Mouse (Mus musculus) 3134 (cell line): ENCODE results near the gene Xpnpep1.

Source experiments
- DNase-seq: peaks from one replicate; pipeline ENCODE4 v3.0.0-alpha.2; 2011; ENCODE audit warnings: low spot score; ENCODE audit not compliant: insufficient read length; ENCODE audit errors: extremely low read depth

Xpnpep1 gene

DNA sequence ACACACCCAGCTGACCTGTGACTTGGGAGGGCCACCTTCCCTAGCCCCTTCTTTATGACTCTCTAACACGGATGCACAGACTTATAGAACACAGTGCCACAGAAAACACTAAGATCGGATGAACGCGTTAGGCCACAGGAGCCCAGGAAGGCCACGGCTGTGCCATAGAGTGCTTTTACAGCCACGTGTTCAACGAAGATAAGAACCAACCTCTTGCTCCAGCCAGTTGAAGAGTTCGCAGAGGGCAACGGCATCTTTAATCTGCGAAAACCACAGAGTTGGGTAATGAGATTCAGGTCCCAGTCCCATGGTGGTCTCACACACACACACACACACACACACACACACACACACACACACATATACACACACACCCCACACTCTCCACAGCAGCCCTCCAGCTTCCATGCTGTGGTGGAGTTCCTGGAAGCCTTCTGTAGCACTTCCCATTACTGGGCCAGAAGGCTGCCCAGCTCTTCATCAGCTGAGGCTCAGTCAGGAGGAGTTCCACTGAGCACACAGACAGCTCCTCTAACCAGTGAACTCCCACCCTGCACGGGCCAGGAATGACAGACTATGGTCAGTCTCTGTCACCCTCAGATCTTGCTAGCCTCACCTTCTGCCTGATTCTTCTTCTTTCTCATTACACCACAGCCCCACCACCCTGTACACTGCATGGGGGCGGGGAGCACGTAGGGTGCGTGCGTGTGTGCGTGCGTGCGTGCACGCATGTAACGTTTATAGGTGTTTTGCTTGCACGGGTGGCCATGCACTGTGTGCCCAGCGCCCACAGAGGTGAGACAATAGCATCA, 36.3 kb downstream of the Xpnpep1 start:
- no peak for DNase-seq

DNA sequence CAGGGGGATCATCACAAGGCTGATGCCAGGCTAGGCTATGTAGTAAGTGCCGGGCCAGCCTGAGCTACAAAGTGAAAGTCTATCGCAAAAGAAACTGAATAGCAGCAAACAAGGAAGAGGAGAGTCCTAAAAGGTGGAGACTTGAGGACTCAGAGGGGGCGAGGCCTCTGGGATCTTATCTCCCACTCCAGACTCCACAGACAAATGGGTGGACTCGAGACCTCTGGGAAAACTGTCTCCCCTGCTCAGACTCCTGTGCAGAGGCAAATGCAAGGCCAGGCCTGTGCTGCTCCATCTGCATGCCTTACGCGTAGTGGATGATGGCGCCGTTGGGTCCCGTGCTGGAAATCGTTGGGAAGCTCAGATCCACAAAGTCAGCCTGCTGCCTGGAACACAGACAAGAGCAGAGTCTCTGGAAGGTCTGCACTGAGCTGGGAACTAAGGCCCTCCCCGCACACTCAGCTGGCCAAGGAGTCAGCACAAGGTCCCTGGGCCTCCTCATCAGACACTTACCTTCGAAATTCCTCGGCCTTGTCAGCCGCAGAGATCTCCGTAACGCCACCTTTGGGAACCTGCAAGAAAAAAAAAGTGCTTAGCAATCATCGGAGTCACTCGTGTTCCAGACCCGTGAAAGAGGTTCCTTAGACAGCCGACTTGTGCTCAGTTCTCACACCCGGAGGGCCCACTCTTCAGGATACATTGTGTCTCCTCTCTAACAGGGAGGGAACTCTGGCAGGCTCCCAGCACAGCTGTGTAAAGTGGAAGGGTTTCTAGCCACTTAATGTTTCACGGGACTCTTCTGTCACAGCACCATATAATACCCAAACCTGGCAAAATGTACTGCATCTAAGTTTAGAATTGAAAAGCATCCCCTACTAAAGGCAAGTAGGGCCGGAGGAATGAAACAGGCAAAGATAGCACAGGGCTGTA, 37.6 kb downstream of the Xpnpep1 start:
- DNase-seq: no peak

DNA sequence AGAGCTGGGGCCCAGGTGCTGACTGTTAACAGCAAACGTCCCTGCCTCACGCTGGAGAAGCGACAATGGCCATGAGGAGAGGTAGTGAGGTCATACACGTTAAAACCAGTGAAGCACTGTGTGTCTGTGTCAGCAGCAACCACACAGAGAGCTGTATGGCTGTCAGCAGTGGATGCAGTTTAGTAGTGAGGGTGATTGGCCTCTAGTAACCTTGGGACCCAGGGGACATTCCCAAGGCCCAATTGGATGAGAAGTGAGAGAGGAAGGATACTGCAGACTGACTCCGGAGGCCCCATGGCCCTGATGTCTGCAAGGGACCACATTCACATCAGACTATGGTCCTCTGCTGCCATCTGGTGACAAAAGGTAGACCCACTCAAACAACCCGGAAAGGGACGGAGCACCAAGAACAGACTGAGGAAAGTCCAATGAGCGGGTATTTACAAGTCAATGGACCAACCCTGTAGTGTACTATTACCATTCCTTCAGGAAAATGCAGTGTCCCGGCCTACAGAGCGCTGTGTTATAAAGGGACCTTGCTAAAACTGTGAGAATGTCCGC, 47.1 kb downstream of the Xpnpep1 start:
- DNase-seq: no peak

DNA sequence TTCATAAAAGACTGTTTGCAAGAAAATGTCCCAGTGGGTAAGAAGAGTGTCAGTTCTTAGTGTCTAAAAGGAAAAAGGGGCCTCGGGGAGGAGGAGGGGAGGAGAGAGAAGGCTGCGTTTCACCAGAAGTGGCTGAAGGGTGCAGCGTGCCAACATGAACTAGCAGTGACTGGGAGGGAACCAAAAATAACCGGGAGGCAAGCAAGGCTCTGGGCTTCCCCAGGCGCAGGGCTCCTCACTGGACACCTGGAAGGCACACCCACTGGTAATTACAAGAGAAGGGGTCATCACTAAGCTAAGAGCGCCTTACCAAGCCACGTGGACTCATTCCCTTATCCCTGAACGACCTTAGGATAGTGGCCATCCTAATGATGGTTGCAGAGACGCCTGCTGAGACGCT, 48.1 kb downstream of the Xpnpep1 start:
- DNase-seq: no peak

DNA sequence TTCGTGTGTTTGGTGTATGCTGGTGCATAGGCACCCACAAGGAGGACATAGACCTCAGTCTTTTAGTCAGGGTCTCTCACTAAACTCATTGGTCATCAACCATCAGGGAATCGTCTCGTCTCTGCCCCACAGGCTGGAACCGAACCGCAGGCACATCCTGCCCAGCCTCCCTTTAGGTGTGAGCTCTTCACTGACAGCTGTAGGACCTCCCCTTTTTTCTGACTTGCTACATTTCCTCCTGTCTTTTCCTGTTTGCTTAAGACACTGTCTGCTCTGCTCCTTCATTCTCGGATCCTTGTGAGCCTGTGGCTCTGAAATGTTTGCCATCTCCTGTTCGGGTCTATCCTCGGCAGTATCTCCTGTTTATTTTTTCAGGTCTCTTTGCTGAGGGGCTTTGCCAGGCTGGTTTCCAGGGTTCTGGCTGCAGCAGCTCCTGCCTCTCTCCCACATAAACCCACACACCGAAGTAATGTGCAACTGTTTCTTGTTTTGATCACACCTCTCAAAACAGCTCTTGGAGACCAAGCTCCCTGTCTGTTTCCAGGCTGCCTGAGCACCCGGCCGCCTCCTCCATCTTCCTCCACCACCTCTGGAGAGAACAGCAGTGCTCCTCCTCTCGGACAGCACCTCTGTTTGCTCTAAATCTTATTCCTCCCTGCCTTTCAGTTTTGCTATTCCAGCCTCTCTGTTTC, 60.8 kb downstream of the Xpnpep1 start:
- no peak for DNase-seq

DNA sequence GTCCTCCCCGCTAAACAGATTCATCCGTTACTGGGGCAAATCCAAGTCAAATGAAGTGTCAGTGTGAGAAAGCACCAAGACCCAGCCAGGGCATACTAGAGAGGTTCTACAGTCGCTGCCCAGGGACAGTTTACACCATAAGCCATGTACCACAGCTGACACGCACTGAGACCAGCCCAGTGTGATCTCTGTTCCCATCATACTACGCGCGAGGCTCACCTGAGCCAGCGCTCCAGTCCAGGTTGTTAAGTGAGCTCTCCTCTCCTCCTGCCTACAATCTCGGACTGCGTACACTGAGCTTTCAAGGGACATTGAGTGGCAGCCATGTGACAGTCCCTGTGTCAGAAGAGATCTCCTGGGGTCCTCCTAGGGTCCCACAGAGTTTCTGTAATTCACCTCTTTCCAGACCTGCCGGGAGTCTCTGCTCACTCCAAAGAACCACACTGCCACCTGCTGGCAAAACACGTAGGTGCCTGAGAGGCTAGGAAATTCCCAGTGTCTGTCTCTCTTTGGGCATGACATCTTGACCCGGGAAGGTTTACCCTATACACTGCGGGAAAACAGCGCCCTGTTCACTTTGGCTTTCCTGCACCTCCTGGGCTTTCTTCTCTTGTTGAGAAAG, 64.3 kb downstream of the Xpnpep1 start:
- no peak for DNase-seq

DNA sequence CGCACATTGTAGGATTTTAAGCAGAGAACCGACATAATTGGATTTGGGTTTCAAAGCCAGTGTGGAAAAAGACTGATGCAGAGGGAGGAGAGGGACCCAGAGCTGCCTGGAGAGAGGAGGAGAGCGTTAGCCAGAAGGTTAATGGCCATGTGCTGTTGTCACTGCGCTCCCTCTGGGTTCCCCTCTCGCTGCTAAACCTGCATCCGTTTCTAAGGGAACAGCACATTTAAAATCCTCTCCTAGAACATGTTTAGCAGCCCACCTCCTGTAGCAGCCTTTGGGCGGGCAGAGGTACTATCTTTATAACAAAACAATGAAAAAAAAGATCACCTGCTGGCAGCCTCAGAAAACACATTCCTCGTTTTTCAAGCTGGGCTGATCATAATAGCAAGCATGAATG, 73.7 kb downstream of the Xpnpep1 start:
- DNase-seq: no peak

DNA sequence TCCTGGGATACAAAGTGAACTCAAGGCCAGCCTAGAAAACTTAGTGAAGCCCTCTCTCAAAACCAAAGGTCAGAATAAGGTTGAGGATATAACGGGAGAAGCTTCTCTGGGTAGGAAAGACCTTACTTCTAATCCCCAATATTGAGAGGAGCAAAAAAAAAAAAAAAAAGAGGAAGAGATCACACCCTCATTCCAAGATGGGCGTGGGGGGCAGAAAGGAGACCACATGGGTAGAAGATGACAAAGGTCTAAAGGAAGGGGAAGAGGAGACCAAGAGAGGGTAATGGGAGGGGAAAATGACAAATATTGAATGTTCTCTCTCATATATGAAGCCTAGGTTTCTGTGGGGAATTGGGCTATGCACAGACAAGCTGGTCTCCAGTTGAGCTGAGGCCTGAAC, 77.3 kb downstream of the Xpnpep1 start:
- no peak for DNase-seq

DNA sequence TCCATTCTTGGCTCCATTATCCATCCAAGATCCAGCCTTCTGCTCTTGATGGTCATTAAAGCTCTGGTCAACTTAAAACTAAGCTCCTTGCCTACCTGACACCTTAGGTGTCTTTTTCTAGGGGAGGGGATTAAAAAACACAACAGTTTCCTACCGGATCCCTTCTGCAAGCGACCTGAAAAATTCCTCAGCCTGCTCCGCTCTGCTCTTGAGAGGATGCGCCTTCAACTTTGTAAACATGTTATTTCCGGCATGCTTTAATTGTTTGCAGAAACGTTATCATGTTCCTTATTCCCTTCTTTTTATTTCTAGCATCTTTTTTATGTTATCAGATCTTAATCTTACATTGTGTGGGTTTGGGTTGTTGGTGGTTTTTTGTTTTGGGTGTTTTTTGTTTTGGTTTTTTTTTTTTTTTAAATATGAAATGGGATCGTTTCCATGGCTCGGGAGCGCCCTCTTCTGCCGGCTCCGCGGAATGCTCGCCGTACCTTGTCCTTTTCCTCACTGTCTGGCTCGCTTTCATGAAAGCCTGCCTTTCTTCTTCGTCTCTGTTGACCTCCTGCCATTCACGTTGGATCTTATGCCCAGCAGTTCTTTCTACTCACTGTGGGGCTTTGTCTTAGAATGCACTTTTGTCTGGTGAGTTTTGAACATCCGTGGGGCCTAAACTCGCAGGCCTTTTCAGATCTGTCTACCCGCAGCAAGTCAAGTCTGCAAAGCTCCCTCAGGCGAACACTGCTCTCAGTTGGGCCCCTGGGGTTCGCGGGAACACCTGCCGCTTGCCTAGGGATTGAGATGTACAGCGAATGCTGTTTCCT, 117.1 kb downstream of the Xpnpep1 start:
- DNase-seq: peak; percentile 9

DNA sequence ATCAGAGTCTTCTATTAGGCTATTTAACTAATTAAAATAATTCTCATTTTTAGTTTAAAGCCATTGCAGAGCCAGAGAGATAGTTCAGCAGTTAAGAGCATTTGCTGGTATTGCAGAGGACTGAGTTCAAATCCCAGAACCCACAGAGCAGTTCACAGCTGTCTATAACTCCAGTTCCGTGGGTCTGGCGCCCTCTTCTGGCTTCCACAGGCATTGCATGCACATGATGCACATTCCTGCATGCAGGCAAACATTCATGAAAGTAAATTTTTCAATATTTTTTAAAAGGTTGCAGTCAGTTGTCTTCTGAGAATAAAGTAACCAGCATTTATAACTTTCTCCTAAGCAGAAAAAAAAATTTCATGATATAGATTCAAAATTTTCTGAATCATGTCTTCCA, 135.8 kb downstream of the Xpnpep1 start:
- no peak for DNase-seq

DNA sequence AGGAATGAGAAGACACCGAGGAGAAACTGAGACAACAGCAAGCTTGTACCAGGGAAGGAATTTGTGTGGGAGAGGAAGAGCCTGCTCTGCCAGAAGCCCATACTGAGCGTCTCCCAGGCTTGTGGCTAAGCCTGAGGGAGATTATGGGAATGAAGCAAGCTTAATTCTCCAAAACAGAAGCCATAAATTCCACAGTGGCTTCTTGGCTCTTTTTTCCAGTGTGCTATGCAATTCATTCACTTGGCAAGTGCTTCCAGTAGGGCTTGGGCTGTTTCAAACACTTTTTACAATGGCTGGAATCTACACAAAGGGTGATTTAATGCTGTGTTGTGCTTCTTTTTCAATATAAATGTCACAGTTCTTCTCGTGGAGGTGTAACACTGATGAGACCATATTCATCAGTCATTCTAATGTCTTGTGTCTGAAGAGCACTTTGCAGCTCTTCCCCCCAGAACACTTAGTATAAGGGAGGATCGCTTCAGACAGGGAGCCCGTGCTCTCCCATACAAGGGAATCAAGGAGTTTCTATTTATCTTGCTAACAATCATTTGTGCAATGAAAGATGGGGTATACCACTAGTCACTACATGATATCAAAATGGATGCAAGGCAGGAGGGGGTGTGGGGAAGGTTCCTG, 148.1 kb downstream of the Xpnpep1 start:
- DNase-seq: no peak
